Mouse (Mus musculus) hindbrain, postnatal 0 days (tissue): ENCODE data around the gene Kat6b. TPM values are rescaled to one million over a fixed set of nuclear protein-coding genes. Genes with fewer than 3 reads are reported as not detected.

ENCODE experiments used
- ATAC-seq: fragments of 200-750 bp; cut with Nextera tagmentation; 2 replicates; pipeline ENCODE4 v1.8.0; 2017; ENCODE audit warnings: mild to moderate bottlenecking, moderate TSS enrichment, moderate library complexity
- DNase-seq: peaks from one replicate; pipeline ENCODE4 v3.0.0-alpha.2; 2015; ENCODE audit warnings: low spot score
- H3K27ac ChIP-seq: fragments of 300-500 bp; sonication (generic); 2 replicates; pipeline ENCODE4 v1.5.1; 2014; ENCODE audit warnings: mild to moderate bottlenecking
- H3K27me3 ChIP-seq: fragments of 300-500 bp; sonication (generic); 2 replicates; pipeline ENCODE4 v1.6.1; 2014; ENCODE audit warnings: low read length, mixed read lengths; ENCODE audit not compliant: insufficient read depth
- H3K36me3 ChIP-seq: fragments of 300-500 bp; sonication (generic); 2 replicates; pipeline ENCODE4 v1.6.1; 2014; ENCODE audit warnings: low read length, mixed read lengths; ENCODE audit not compliant: insufficient read depth
- H3K4me1 ChIP-seq: fragments of 300-500 bp; sonication (generic); 2 replicates; pipeline ENCODE4 v1.6.1; 2014; ENCODE audit warnings: antibody characterized with exemption, low read length, mixed read lengths; ENCODE audit not compliant: insufficient read depth
- H3K4me2 ChIP-seq: fragments of 300-500 bp; sonication (generic); 2 replicates; pipeline ENCODE4 v1.6.1; 2014; ENCODE audit warnings: low read depth, mild to moderate bottlenecking, low read length, moderate library complexity, mixed read lengths
- H3K4me3 ChIP-seq: fragments of 300-500 bp; sonication (generic); 2 replicates; pipeline ENCODE4 v1.5.1; 2014; ENCODE audit warnings: low read length
- H3K9ac ChIP-seq: fragments of 300-500 bp; sonication (generic); replicated peaks from 2 replicates; pipeline ENCODE4 v1.6.1; 2014; ENCODE audit warnings: mild to moderate bottlenecking, low read length, moderate library complexity, mixed read lengths
- H3K9me3 ChIP-seq: fragments of 300-500 bp; sonication (generic); 2 replicates; pipeline ENCODE4 v1.6.1; 2016; ENCODE audit warnings: low read length, mixed read lengths
- CTCF ChIP-seq: IDR thresholded peaks from 2 replicates; pipeline ENCODE4 v1.5.1; 2016; ENCODE audit warnings: antibody characterized with exemption, control low read depth, low read depth
- WGBS: fragments of 180-500 bp; shearing (Covaris S2); extraction: QIAGEN DNeasy Blood & Tissue Kit; methylation state at CpG from one replicate; pipeline ENCODE4 v1.1.7; 2014; 5-methylcytosine and 5-hydroxymethylcytosine counted together
- polyA plus RNA-seq: library from polyadenylated mRNA; unstranded; fragments of >200 nt; fragmentation: Nextera tagmentation; extraction: Ambion mirVana; gene quantifications from 2 replicates; pipeline ENCODE4 v1.2.1, GENCODE M21; 2015
- total RNA-seq: library from RNA; depleted of rRNA; stranded (reverse); fragments of >200 nt; gene quantifications from 2 replicates; pipeline ENCODE4 v1.2.3, GENCODE M21; 2014

The Kat6b gene
- total and polyA plus RNA-seq, 2 experiments from 2014 or later: 15.2 to 33.0 TPM

GRCm38 (mm10) chr14:21587931-21588330 lies 106.7 kb downstream of the Kat6b start:
- no peak overlapping the region for H3K4me3 ChIP-seq
- no peak for TF ChIP-seq CTCF
- no peak overlapping the region for H3K27ac ChIP-seq
- H3K4me1 ChIP-seq: peaks cover 12% of the 10 kb centered on the region
- 85% methylated on average over 2 of the region's 2 CpGs for WGBS
- no peak overlapping the region for H3K4me2 ChIP-seq
- no peak for DNase-seq
- no peaks in the 10 kb centered on the region for H3K27me3 ChIP-seq
- H3K9ac ChIP-seq: no peak overlapping the region
- no peaks in the 10 kb centered on the region for H3K9me3 ChIP-seq
- H3K36me3 ChIP-seq: no peaks in the 10 kb centered on the region
- ATAC-seq: no peak

DNA sequence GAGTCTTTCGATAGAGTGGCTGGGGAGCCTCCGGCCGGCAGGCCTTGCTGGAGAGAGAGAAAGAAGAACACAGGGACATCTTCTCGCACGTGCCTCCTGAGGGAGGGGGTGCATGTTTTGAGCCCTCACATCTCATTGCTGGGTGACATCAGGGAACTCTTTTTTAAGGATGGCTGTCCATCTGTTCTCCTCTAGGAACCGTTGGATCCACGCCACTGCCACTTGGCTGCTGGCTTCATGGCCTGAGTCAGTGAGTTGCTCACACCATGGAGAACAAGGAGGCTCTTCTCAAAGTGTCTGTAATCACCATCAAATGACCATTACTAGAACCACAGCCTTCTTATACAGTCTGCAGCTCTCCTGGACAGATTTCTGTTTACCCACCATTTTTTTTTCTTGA lies 108.4 kb downstream of the Kat6b start:
- Histone ChIP-seq H3K4me3 (no peak overlapping the region), H3K9me3 (no peaks in the 10 kb centered on the region), H3K36me3 (no peaks in the 10 kb centered on the region), H3K4me1 (peaks cover 10% of the 10 kb centered on the region), H3K27me3 (no peaks in the 10 kb centered on the region), H3K4me2 (no peak overlapping the region), H3K27ac (no peak overlapping the region; the same call in 1 of the 2 replicates), H3K9ac (no peak overlapping the region)
- DNase-seq (peak; percentile 60), ATAC-seq (no peak)
- TF ChIP-seq CTCF: no peak
- 66% methylated on average over 7 of the region's 7 CpGs for whole genome bisulfite sequencing

- Histone ChIP-seq H3K27me3 (no peaks in the 10 kb centered on the region), H3K4me2 (no peak overlapping the region), H3K4me3 (no peak overlapping the region), H3K36me3 (no peaks in the 10 kb centered on the region), H3K9ac (no peak overlapping the region), H3K9me3 (no peaks in the 10 kb centered on the region), H3K27ac (no peak overlapping the region), H3K4me1 (peaks cover 5% of the 10 kb centered on the region)
- ATAC-seq (no peak), DNase-seq (no peak)
- no peak for TF ChIP-seq CTCF
- 91% methylated on average over 4 of the region's 4 CpGs for WGBS
These were observed 109.0 kb downstream of the Kat6b start for GRCm38 (mm10) chr14:21590205-21590604.

- Histone ChIP-seq H3K9ac (no peak overlapping the region), H3K4me2 (no peak overlapping the region), H3K36me3 (no peaks in the 10 kb centered on the region), H3K27me3 (no peaks in the 10 kb centered on the region), H3K4me3 (no peak overlapping the region), H3K27ac (no peak overlapping the region), H3K9me3 (no peaks in the 10 kb centered on the region), H3K4me1 (no peaks in the 10 kb centered on the region)
- TF ChIP-seq CTCF: peak; percentile 33; the same call in 1 of the 2 replicates
- DNase-seq (no peak), ATAC-seq (no peak)
- 100% methylated on average over 1 of the region's 1 CpGs for WGBS
These were observed 110.9 kb downstream of the Kat6b start for GRCm38 (mm10) chr14:21592152-21592551.

DNA sequence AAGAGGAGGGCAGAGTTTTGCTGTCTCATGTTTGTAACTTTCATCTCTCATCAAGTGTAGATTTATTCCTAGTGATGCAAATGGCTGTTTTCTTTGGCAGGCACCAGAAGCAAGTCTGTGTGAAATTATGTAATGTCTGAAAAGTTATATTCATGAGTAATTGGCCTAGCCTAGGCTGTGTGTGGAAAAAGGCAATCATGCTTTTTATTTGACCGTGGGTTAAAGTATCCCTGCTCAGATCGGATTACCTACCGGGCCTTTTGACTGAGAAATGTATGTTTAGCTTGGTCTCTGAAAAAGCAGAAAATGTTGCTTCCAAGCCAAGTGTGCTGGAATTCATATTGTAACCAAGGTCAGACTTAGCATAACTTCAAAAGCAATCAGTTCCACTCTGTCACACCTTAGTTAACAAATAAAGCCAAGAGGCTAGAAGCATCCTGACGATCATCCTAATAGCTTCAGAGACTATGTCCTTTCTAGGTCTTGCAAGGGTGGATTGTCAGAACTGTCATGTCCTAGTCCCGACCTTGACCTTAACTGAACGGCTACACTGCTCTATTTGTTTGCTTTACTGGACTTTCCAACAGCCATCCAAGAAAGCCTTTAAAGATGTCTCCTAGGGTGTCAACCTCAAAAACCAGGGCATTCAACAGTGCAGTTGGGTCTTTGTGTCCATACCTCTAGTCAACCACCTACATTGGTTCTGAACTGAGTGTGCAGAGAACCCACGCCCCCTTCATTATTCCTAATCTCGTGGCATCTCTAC lies 111.9 kb downstream of the Kat6b start:
- no peak overlapping the region for H3K9ac ChIP-seq
- no peaks in the 10 kb centered on the region for H3K27me3 ChIP-seq
- ATAC-seq (no peak), DNase-seq (no peak)
- whole genome bisulfite sequencing: 75% methylated on average over 8 of the region's 8 CpGs
- no peak overlapping the region for H3K4me3 ChIP-seq
- no peaks in the 10 kb centered on the region for H3K36me3 ChIP-seq
- no peaks in the 10 kb centered on the region for H3K4me1 ChIP-seq
- H3K27ac ChIP-seq: no peak overlapping the region
- no peak overlapping the region for H3K4me2 ChIP-seq
- H3K9me3 ChIP-seq: no peaks in the 10 kb centered on the region
- TF ChIP-seq CTCF: no peak

- no peak for ATAC-seq
These were observed 118.4 kb downstream of the Kat6b start for GRCm38 (mm10) chr14:21599446-21600173.

More at GRCm38 (mm10) chr14:21599446-21600173, 118.4 kb downstream of the Kat6b start:
- H3K36me3 ChIP-seq: no peaks in the 10 kb centered on the region
- H3K9ac ChIP-seq: no peak overlapping the region
- H3K4me3 ChIP-seq: no peak overlapping the region
- 0 out of 2 replicates have a peak, but pooled peaks cover 11% of the 10 kb centered on the region for H3K4me1 ChIP-seq
- 0 out of 2 replicates have a peak overlapping the region, but pooled peaks have one; percentile 1 for H3K27ac ChIP-seq
- no peaks in the 10 kb centered on the region for H3K9me3 ChIP-seq
- WGBS: 27% methylated on average over 9 of the region's 9 CpGs
- DNase-seq: peak; percentile 16
- TF ChIP-seq CTCF: no peak
- H3K27me3 ChIP-seq: no peaks in the 10 kb centered on the region
- no peak overlapping the region for H3K4me2 ChIP-seq
